Mouse (Mus musculus): ENCODE measurements around the gene Atf7ip2. TPM values are rescaled to one million over a fixed set of nuclear protein-coding genes. Genes with fewer than 3 reads are reported as not detected.

Gene Atf7ip2
- total RNA-seq (2012; rRNA removed) (0.23 TPM in 2 replicates), polyA plus RNA-seq (2012; ENCODE audit: insufficient read depth in 1 of 2, insufficient read length in 2 of 2, low read depth in 1 of 2, low replicate concordance in 2 of 2, missing spikeins in 1 of 2) (under 1 TPM in 1 of 2 experiments, not detected in 1; 0.11 TPM)

DNA sequence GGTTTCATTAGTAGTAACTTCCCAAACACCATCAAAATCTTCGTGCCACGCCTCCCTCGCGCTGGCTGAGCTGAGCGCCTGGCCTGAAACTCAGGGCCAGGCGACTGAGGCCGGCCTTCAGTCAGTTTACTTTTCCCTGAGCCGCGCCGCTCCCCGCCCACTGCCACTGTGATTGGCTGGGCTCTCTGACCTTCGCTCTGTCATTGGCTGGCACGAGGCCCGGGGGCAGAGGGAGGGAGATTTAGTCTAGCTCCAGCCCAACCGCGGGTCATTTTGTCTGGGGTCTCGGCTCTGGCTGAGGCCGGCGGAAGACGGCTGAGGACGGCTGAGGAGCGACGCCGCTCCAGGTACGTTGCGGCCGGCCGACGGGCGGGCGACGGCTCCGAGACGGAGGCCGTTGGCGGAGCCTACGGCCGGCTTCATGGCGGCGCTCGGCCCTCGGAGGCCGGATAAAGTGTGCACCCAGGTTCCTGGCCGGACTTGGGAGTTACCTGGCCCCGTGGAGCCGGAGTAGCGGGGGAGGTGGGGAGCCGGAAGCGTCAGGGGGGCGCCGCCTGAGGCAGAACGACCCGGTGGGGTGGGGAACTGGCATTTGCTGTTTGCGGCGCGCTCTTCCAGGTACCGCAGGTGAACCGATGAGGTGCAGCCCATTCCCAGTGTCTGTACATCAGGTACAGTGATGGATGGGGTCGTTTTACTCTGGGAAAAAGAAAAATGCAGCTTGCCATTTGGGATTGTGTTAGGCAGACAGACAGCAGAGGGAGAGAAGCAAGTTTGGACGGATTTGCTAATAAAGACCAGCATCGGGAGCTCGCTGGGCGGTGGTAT lies at the start of gene Atf7ip2:
Gene Atf7ip2 (plus strand): TSS at position 34 of the 828 bp plus-strand sequence.
- Histone ChIP-seq H3K4me1 (ENCODE audit: control insufficient read depth in 1 of 2, insufficient read depth in 2 of 2, low read length in 2 of 2) (no peaks in the 10 kb centered on the region), H3K27ac (ENCODE audit: control insufficient read depth, low read depth, low read length) (no peak within 1 kb of the TSS), H3K79me2 (ENCODE audit: control insufficient read depth, insufficient read depth, low read length, poor library complexity) (no peaks in the 10 kb centered on the region), H3K9ac (ENCODE audit: control insufficient read depth, low read depth, low read length, poor library complexity, severe bottlenecking) (no peak within 1 kb of the TSS), H3K9me3 (replicated peaks; ENCODE audit: insufficient read depth, low read length) (no peaks in the 10 kb centered on the region), H3K36me3 (ENCODE audit: control insufficient read depth in 1 of 2, insufficient read depth in 2 of 2, low read length in 2 of 2) (no peaks in the 10 kb centered on the region), H3K27me3 (ENCODE audit: control insufficient read depth in 1 of 2, insufficient read depth in 2 of 2, low read length in 2 of 2) (no peaks in the 10 kb centered on the region), H3K4me3 (ENCODE audit: control insufficient read depth in 1 of 2, insufficient read depth in 1 of 2, low read depth in 2 of 2, low read length in 2 of 2) (no peak within 1 kb of the TSS)
- TF ChIP-seq ELF1 (IDR thresholded peaks at IDR 0.05; ENCODE audit: low read depth, low read length) (no peak), MEF2A (IDR thresholded peaks at IDR 0.05; ENCODE audit: extremely low read depth, insufficient replicate concordance, low read depth, low read length, poor library complexity, severe bottlenecking) (no peak), HCFC1 (IDR thresholded peaks at IDR 0.05; ENCODE audit: low read depth, low read length) (no peak), EP300 (IDR thresholded peaks at IDR 0.05; ENCODE audit: low read depth in 1 of 2, low read length in 2 of 2) (no peak), MAZ (IDR thresholded peaks at IDR 0.05; ENCODE audit: low read depth, low read length) (no peak), BHLHE40 (IDR thresholded peaks at IDR 0.05; ENCODE audit: borderline replicate concordance, low read depth, low read length) (no peak), GABPA (IDR thresholded peaks at IDR 0.05; ENCODE audit: low read depth, low read length) (no peak), E2F4 (IDR thresholded peaks at IDR 0.05; ENCODE audit: borderline replicate concordance, low read depth, low read length) (no peak), GATA1 (IDR thresholded peaks at IDR 0.05; ENCODE audit: low read depth, low read length) (no peak), POLR2AphosphoS2 (IDR thresholded peaks at IDR 0.05; ENCODE audit: low read length) (no peak), NRF1 (IDR thresholded peaks at IDR 0.05; ENCODE audit: insufficient read depth, low read depth, low read length, poor library complexity, severe bottlenecking) (no peak), TBP (IDR thresholded peaks at IDR 0.05; ENCODE audit: low read depth, low read length) (no peak), CTCF (IDR thresholded peaks at IDR 0.05 in 2 of 3, conservative IDR thresholded peaks at IDR 0.05 in 1 of 3; ENCODE audit: control insufficient read depth in 1 of 3, insufficient read depth in 1 of 3, low read depth in 2 of 3, low read length in 3 of 3, poor library complexity in 1 of 3, severe bottlenecking in 1 of 3) (no peak)
- DNase-seq (ENCODE audit: low read depth, low spot score): no peak

DNA sequence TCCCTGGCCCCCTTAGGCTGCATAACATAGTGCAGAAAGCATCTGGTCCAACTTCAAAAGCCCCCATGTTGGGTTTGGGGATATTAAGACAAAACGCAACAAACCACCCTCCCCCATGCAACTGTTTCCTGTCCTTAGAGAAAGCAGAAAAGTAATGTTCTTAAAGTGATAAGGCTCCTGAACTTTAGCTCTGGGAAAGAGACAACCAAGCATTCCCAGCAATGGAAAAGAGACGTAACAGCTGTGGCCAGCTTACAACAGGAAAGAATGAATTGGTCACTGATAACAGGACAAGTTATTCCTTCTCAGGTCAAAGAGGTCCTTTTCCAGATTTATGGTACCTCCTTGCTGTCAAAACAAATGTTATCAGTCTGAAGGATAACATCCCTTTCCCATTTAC lies 49.3 kb upstream of the Atf7ip2 start:
- DNase-seq (ENCODE audit: low read depth, low spot score): no peak
- no peaks in the 10 kb centered on the region for H3K36me3 ChIP-seq (ENCODE audit: control insufficient read depth in 1 of 2, insufficient read depth in 2 of 2, low read length in 2 of 2)
- no peak overlapping the region for H3K27ac ChIP-seq (ENCODE audit: control insufficient read depth, low read depth, low read length)
- H3K27me3 ChIP-seq (ENCODE audit: control insufficient read depth in 1 of 2, insufficient read depth in 2 of 2, low read length in 2 of 2): no peaks in the 10 kb centered on the region
- no peaks in the 10 kb centered on the region for H3K9me3 ChIP-seq (replicated peaks; ENCODE audit: insufficient read depth, low read length)
- no peaks in the 10 kb centered on the region for H3K79me2 ChIP-seq (ENCODE audit: control insufficient read depth, insufficient read depth, low read length, poor library complexity)
- no peak overlapping the region for H3K9ac ChIP-seq (ENCODE audit: control insufficient read depth, low read depth, low read length, poor library complexity, severe bottlenecking)
- H3K4me1 ChIP-seq (ENCODE audit: control insufficient read depth in 1 of 2, insufficient read depth in 2 of 2, low read length in 2 of 2): no peaks in the 10 kb centered on the region
- H3K4me3 ChIP-seq (ENCODE audit: control insufficient read depth in 1 of 2, insufficient read depth in 1 of 2, low read depth in 2 of 2, low read length in 2 of 2): no peak overlapping the region
- no peak for TF ChIP-seq RCOR1 (IDR thresholded peaks at IDR 0.05; ENCODE audit: low read depth, low read length)
- TF ChIP-seq CHD2 (IDR thresholded peaks at IDR 0.05; ENCODE audit: low read length): no peak
- TF ChIP-seq EP300 (IDR thresholded peaks at IDR 0.05; ENCODE audit: low read depth in 1 of 2, low read length in 2 of 2): no peak
- TF ChIP-seq GATA1 (IDR thresholded peaks at IDR 0.05; ENCODE audit: low read depth, low read length): no peak
- TF ChIP-seq KAT2A (conservative IDR thresholded peaks at IDR 0.05; ENCODE audit: low read depth, low read length): no peak
- no peak for TF ChIP-seq USF2 (IDR thresholded peaks at IDR 0.05; ENCODE audit: borderline replicate concordance in 1 of 2, insufficient read depth in 1 of 2, low read depth in 1 of 2, low read length in 2 of 2)
- no peak for TF ChIP-seq MEF2A (IDR thresholded peaks at IDR 0.05; ENCODE audit: extremely low read depth, insufficient replicate concordance, low read depth, low read length, poor library complexity, severe bottlenecking)
- no peak for TF ChIP-seq ZC3H11A (IDR thresholded peaks at IDR 0.05; ENCODE audit: low read depth, low read length)
- no peak for TF ChIP-seq HCFC1 (IDR thresholded peaks at IDR 0.05; ENCODE audit: low read depth, low read length)
- TF ChIP-seq ELF1 (IDR thresholded peaks at IDR 0.05; ENCODE audit: low read depth, low read length): no peak
- no peak for TF ChIP-seq UBTF (IDR thresholded peaks at IDR 0.05; ENCODE audit: borderline replicate concordance, insufficient read depth, low read depth, low read length)
- no peak for TF ChIP-seq CTCF (IDR thresholded peaks at IDR 0.05 in 2 of 3, conservative IDR thresholded peaks at IDR 0.05 in 1 of 3; ENCODE audit: control insufficient read depth in 1 of 3, insufficient read depth in 1 of 3, low read depth in 2 of 3, low read length in 3 of 3, poor library complexity in 1 of 3, severe bottlenecking in 1 of 3)
- no peak for TF ChIP-seq NRF1 (IDR thresholded peaks at IDR 0.05; ENCODE audit: insufficient read depth, low read depth, low read length, poor library complexity, severe bottlenecking)
- TF ChIP-seq POLR2A (IDR thresholded peaks at IDR 0.05; ENCODE audit: control insufficient read depth in 1 of 2, insufficient read depth in 1 of 2, low read depth in 1 of 2, low read length in 2 of 2, poor library complexity in 1 of 2): no peak
